9 mouse cellular contexts compared by ENCODE assay signal in the genomic region with DNA sequence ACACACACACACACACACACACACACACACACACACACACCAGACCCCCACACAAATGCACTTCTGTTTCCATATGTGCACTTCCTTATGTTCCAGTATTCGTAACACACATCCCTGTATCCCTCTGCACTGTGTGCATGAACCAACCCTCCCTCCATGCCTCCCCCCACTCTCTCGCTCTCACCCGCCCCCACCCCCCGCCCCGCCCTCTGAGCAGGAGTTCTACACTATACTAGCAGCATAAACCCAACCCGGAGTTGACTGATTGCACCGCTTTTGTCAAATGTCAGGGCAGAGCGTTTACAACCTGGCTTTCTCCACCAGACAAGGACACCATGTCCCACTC.
DNase-seq lines count a peak whose midpoint lies in the region; ATAC-seq and TF ChIP-seq lines count a peak whose summit lies in the region.
"Had no signal": no experiment of that assay in that cellular context is flagged by ENCODE, and none has a peak within 500 bp of the region (broad histone marks: within the 10 kb centered on the region; RNA-seq: fewer than 3 reads in every experiment).

No protein-coding gene starts in this region.

- intact Hi-C loops in heart, postnatal 14 days (cut with DNase I): loop anchor here (5.0 kb wide), 2 partner anchors 70 to 260 kb away; no protein-coding TSS in a partner anchor

- peak overlapping the region; percentile 81 for H3K4me2 ChIP-seq in heart, embryonic 15.5 days
- peak overlapping the region; percentile 80 for H3K4me2 ChIP-seq in hindbrain, embryonic 16.5 days (ENCODE audit: low read length)
- peak overlapping the region; percentile 46 for H3K4me2 ChIP-seq in midbrain, embryonic 11.5 days

- WGBS in heart, embryonic 15.5 days: 6% methylated on average over 8 of the region's 8 CpGs
- 13% methylated on average over 8 of the region's 8 CpGs for WGBS in bone marrow, adult 2 months
- WGBS in hindbrain, embryonic 16.5 days: 0% methylated on average over 8 of the region's 8 CpGs
- under 1% methylated on average over 8 of the region's 8 CpGs for WGBS in midbrain, embryonic 11.5 days

- no peak for TF ChIP-seq POLR2A in bone marrow, adult 2 months (IDR thresholded peaks at IDR 0.05; ENCODE audit: borderline replicate concordance, control insufficient read depth, low read depth, low read length)

- peak overlapping the region; percentile 70 for H3K9ac ChIP-seq in heart, embryonic 15.5 days
- peak overlapping the region; percentile 85 for H3K9ac ChIP-seq in hindbrain, embryonic 16.5 days (ENCODE audit: low read depth, low read length)
- peak overlapping the region; percentile 85 for H3K9ac ChIP-seq in midbrain, embryonic 11.5 days (ENCODE audit: low read length)

- no peak for DNase-seq in heart, postnatal 14 days
- DNase-seq in midbrain, embryonic 11.5 days (ENCODE audit: low spot score, missing footprints): no peak
- no peak for DNase-seq in adrenal gland, postnatal 36 days
- no peak for DNase-seq in c-Kit-positive CD71-positive TER-119-positive erythroid progenitor cells, embryonic 14.5 days (ENCODE audit: low spot score)
- DNase-seq in gastrocnemius, adult 8-10 months (ENCODE audit: low spot score in 2 of 2): no peak

- peak overlapping the region; percentile 59 for H3K4me3 ChIP-seq in heart, embryonic 15.5 days
- peak overlapping the region; percentile 58 for H3K4me3 ChIP-seq in bone marrow, adult 2 months (replicated peaks; ENCODE audit: control insufficient read depth, low read depth, low read length)
- H3K4me3 ChIP-seq in hindbrain, embryonic 16.5 days (ENCODE audit: low read length): peak overlapping the region; percentile 44
- H3K4me3 ChIP-seq in midbrain, embryonic 11.5 days (ENCODE audit: low read depth, low read length): peak overlapping the region; percentile 27; the same call in 1 of the 2 replicates

- H3K27ac ChIP-seq in heart, embryonic 15.5 days: peak overlapping the region; percentile 99
- peak overlapping the region; percentile 59 for H3K27ac ChIP-seq in bone marrow, adult 2 months (ENCODE audit: control insufficient read depth, insufficient read depth, low read depth, low read length, poor library complexity)
- H3K27ac ChIP-seq in hindbrain, embryonic 16.5 days (ENCODE audit: low read depth, low read length): peak overlapping the region; percentile 99
- H3K27ac ChIP-seq in midbrain, embryonic 11.5 days (ENCODE audit: low read depth, low read length): peak overlapping the region; percentile 100

- peak; percentile 68 for ATAC-seq in heart, embryonic 15.5 days (replicated peaks; ENCODE audit: insufficient number of reproducible peaks, insufficient read depth, low FRiP score, low read depth)
- ATAC-seq in hindbrain, embryonic 16.5 days: peak; percentile 72
- ATAC-seq in midbrain, embryonic 11.5 days (ENCODE audit: low FRiP score): peak; percentile 80

- no peak for TF ChIP-seq CTCF in bone marrow, adult 2 months (IDR thresholded peaks at IDR 0.05; ENCODE audit: control insufficient read depth, insufficient read depth, low read length)

- no peaks in the 10 kb centered on the region for H3K9me3 ChIP-seq in heart, embryonic 15.5 days (replicated peaks)
- H3K9me3 ChIP-seq in hindbrain, embryonic 16.5 days (ENCODE audit: control insufficient read depth, low read length): no peaks in the 10 kb centered on the region
- H3K9me3 ChIP-seq in midbrain, embryonic 11.5 days (ENCODE audit: control insufficient read depth, low read length): no peaks in the 10 kb centered on the region

- H3K36me3 ChIP-seq in heart, embryonic 15.5 days: no peaks in the 10 kb centered on the region
- no peaks in the 10 kb centered on the region for H3K36me3 ChIP-seq in hindbrain, embryonic 16.5 days (ENCODE audit: control insufficient read depth, insufficient read depth, low read length)
- no peaks in the 10 kb centered on the region for H3K36me3 ChIP-seq in midbrain, embryonic 11.5 days (ENCODE audit: control insufficient read depth, insufficient read depth, low read length)
- H3K36me3 ChIP-seq: G1E had no signal

- peaks cover 31% of the 10 kb centered on the region for H3K4me1 ChIP-seq in heart, embryonic 15.5 days (replicated peaks)
- no peaks in the 10 kb centered on the region; the same call in 1 of the 2 replicates for H3K4me1 ChIP-seq in bone marrow, adult 2 months (ENCODE audit: control insufficient read depth, insufficient read depth, low read length)
- H3K4me1 ChIP-seq in hindbrain, embryonic 16.5 days (ENCODE audit: control insufficient read depth, insufficient read depth, low read depth, low read length): peaks cover 24% of the 10 kb centered on the region
- peaks cover 29% of the 10 kb centered on the region for H3K4me1 ChIP-seq in midbrain, embryonic 11.5 days (ENCODE audit: control insufficient read depth, insufficient read depth, low read length)

- no peaks in the 10 kb centered on the region for H3K27me3 ChIP-seq in heart, embryonic 15.5 days
- H3K27me3 ChIP-seq in hindbrain, embryonic 16.5 days (replicated peaks; ENCODE audit: control insufficient read depth, insufficient read depth, low read length): no peaks in the 10 kb centered on the region
- no peaks in the 10 kb centered on the region for H3K27me3 ChIP-seq in midbrain, embryonic 11.5 days (ENCODE audit: control insufficient read depth, insufficient read depth, low read length)
